Mouse (Mus musculus) kidney, embryonic 14.5 days (tissue): ENCODE data around the gene Grb2. TPM values are rescaled to one million over a fixed set of nuclear protein-coding genes. Genes with fewer than 3 reads are reported as not detected.
A peak's percentile ranks its signal among the peaks of the same experiment; 100 is the strongest.

Experiments
- ATAC-seq: fragments of 200-750 bp; cut with Nextera tagmentation; 2 replicates; pipeline ENCODE4 v1.8.0; 2017; ENCODE audit warnings: moderate number of reproducible peaks, mild to moderate bottlenecking, moderate TSS enrichment, moderate library complexity; ENCODE audit not compliant: low FRiP score, low TSS enrichment
- H3K27ac ChIP-seq: fragments of 300-500 bp; sonication (generic); 2 replicates; pipeline ENCODE4 v1.5.1; 2014; ENCODE audit warnings: low read depth, mild to moderate bottlenecking, low read length, moderate library complexity, mixed read lengths
- H3K27me3 ChIP-seq: fragments of 300-500 bp; sonication (generic); 2 replicates; pipeline ENCODE4 v1.6.1; 2014; ENCODE audit warnings: mild to moderate bottlenecking, low read length; ENCODE audit not compliant: control insufficient read depth, insufficient read depth
- H3K36me3 ChIP-seq: fragments of 300-500 bp; sonication (generic); 2 replicates; pipeline ENCODE4 v1.6.1; 2014; ENCODE audit warnings: low read length, mixed read lengths; ENCODE audit not compliant: control insufficient read depth, insufficient read depth
- H3K4me1 ChIP-seq: fragments of 300-500 bp; sonication (generic); 2 replicates; pipeline ENCODE4 v1.6.1; 2014; ENCODE audit warnings: low read length, mixed read lengths; ENCODE audit not compliant: control insufficient read depth, insufficient read depth
- H3K4me2 ChIP-seq: fragments of 300-500 bp; sonication (generic); replicated peaks from 2 replicates; pipeline ENCODE4 v1.6.1; 2014; ENCODE audit warnings: low read depth, mild to moderate bottlenecking, low read length
- H3K4me3 ChIP-seq: fragments of 300-500 bp; sonication (generic); 2 replicates; pipeline ENCODE4 v1.5.1; 2014; ENCODE audit warnings: mild to moderate bottlenecking, low read length
- H3K9ac ChIP-seq: fragments of 300-500 bp; sonication (generic); 2 replicates; pipeline ENCODE4 v1.6.1; 2014; ENCODE audit warnings: low read depth, mild to moderate bottlenecking, low read length, moderate library complexity
- H3K9me3 ChIP-seq: fragments of 300-500 bp; sonication (generic); 2 replicates; pipeline ENCODE4 v1.6.1; 2016; ENCODE audit warnings: low read length; ENCODE audit not compliant: control insufficient read depth
- WGBS: fragments of 180-500 bp; shearing (Covaris S2); extraction: QIAGEN DNeasy Blood & Tissue Kit; methylation state at CpG from one replicate; pipeline ENCODE4 v1.1.7; 2014; 5-methylcytosine and 5-hydroxymethylcytosine counted together
- polyA plus RNA-seq: library from polyadenylated mRNA; unstranded; fragments of >200 nt; fragmentation: Nextera tagmentation; extraction: Ambion mirVana; gene quantifications from 2 replicates; pipeline ENCODE4 v1.2.1, GENCODE M21; 2014

The Grb2 gene
- polyA plus RNA-seq, 1 experiment from 2014 or later, result 47.7 TPM

- Histone ChIP-seq H3K27ac (no peak overlapping the region), H3K4me1 (peaks cover 8% of the 10 kb centered on the region), H3K36me3 (peaks cover 17% of the 10 kb centered on the region), H3K9ac (peak overlapping the region; percentile 74), H3K27me3 (no peaks in the 10 kb centered on the region), H3K4me2 (peak overlapping the region; percentile 93), H3K4me3 (peak overlapping the region; percentile 83), H3K9me3 (no peaks in the 10 kb centered on the region)
- WGBS, result 43% methylated on average over 11 of the region's 11 CpGs
- no peak for ATAC-seq
Observed at GRCm38 (mm10) chr11:115626824-115627616, 81.4 kb downstream of the Grb2 start.

DNA sequence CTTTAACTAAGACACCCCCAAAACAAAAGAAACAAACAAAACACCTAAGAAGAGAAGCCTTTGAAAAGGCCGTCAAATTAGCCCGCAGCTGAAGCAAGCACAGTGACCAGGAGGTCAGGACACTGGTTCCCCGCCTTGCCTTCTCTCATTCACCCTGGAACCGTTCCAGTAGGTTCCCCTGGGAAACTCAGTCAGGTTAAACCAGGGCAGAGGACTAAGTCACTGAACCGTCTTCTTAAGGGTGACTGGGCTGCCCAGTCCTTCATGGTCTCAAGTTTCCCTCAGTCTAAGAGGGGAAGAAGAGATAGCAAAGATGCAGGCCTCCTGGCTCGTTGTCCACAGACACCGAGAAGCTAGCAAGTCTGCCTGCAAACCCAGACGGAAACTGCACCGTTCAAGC lies 82.5 kb downstream of the Grb2 start:
- 0 out of 2 replicates have a peak overlapping the region, but pooled peaks have one; percentile 8 for H3K4me2 ChIP-seq
- peaks cover 8% of the 10 kb centered on the region for H3K4me1 ChIP-seq
- H3K27me3 ChIP-seq, result no peaks in the 10 kb centered on the region
- H3K4me3 ChIP-seq, result no peak overlapping the region
- peak overlapping the region; percentile 42; the same call in 1 of the 2 replicates for H3K27ac ChIP-seq
- no peaks in the 10 kb centered on the region for H3K9me3 ChIP-seq
- ATAC-seq, result no peak
- WGBS, result 44% methylated on average over 9 of the region's 9 CpGs
- no peak overlapping the region; the same call in 1 of the 2 replicates for H3K9ac ChIP-seq
- peaks cover 25% of the 10 kb centered on the region for H3K36me3 ChIP-seq

DNA sequence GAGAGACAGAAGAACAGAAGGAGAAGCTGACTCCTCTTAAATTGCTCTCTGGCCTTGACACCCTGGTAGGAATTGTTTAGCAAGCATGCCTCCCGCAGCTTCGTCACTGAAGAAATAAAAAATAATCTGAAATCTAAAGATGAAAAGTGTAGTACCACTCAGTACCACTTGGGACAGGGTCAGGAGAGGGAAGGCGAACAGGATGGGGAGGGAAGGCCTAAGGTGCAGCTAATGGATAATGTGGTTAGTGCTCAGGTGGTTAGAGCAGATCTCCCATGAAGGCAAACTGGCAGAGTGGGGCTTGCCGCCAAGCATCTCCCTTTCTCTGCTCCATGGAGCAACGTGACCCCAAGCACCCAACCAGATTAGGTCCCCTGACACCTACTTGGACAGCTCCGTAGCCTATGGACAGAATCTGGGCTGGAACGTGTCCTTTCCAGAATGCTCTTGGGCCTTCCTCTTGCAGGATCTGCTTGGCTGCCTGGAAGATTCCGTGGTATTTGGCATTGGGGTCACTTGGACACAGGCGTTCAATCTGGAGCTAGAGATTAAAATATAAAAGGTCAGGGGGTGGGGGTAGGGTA lies 84.8 kb downstream of the Grb2 start:
- Histone ChIP-seq H3K4me3 (no peak overlapping the region), H3K4me1 (peaks cover 8% of the 10 kb centered on the region), H3K27me3 (no peaks in the 10 kb centered on the region), H3K4me2 (no peak overlapping the region), H3K27ac (no peak overlapping the region), H3K9me3 (no peaks in the 10 kb centered on the region), H3K36me3 (peaks cover 35% of the 10 kb centered on the region), H3K9ac (no peak overlapping the region)
- no peak for ATAC-seq
- 77% methylated on average over 9 of the region's 9 CpGs for WGBS

DNA sequence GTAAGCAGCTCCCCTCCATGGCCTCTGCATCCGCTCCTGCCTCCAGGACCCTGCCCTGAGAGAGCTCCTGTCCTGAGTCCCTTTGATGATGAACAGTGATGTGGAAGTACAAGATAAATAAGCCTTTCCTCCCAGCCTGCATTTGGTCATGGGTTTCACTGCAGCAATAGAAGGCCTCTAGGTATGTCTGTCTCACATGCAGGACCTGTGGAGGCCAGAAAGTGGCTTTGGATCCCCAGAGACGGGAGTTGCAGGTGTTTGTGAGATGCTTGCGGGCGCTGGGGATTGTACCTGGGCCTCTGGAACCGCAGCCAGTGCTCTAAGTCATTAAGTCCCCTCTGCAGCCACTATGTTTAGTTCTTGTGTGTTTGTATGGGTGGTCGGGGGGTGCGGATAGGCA lies 88.4 kb downstream of the Grb2 start:
- no peaks in the 10 kb centered on the region for H3K27me3 ChIP-seq
- WGBS, result 97% methylated on average over 7 of the region's 7 CpGs
- no peak overlapping the region for H3K9ac ChIP-seq
- no peak overlapping the region for H3K27ac ChIP-seq
- H3K4me2 ChIP-seq, result no peak overlapping the region
- no peak overlapping the region for H3K4me3 ChIP-seq
- H3K9me3 ChIP-seq, result no peaks in the 10 kb centered on the region
- ATAC-seq, result no peak
- H3K4me1 ChIP-seq, result peaks cover 5% of the 10 kb centered on the region; the same call in 1 of the 2 replicates
- peaks cover 45% of the 10 kb centered on the region for H3K36me3 ChIP-seq

- WGBS, result 88% methylated on average over 16 of the region's 16 CpGs
- Histone ChIP-seq H3K9me3 (no peaks in the 10 kb centered on the region), H3K27ac (no peak overlapping the region), H3K4me3 (no peak overlapping the region), H3K36me3 (peaks cover 47% of the 10 kb centered on the region), H3K27me3 (no peaks in the 10 kb centered on the region), H3K9ac (no peak overlapping the region), H3K4me1 (peaks cover 11% of the 10 kb centered on the region; the same call in 1 of the 2 replicates), H3K4me2 (no peak overlapping the region)
- no peak for ATAC-seq
Observed at GRCm38 (mm10) chr11:115618732-115619516, 89.5 kb downstream of the Grb2 start.

- WGBS, result 88% methylated on average over 2 of the region's 2 CpGs
- ATAC-seq, result no peak
- Histone ChIP-seq H3K9ac (no peak overlapping the region), H3K4me2 (no peak overlapping the region), H3K27ac (no peak overlapping the region), H3K27me3 (no peaks in the 10 kb centered on the region), H3K9me3 (no peaks in the 10 kb centered on the region), H3K4me3 (no peak overlapping the region), H3K4me1 (peaks cover 19% of the 10 kb centered on the region), H3K36me3 (peaks cover 40% of the 10 kb centered on the region)
Observed at GRCm38 (mm10) chr11:115618001-115618400, 90.4 kb downstream of the Grb2 start.

GRCm38 (mm10) chr11:115616893-115617292 lies 91.5 kb downstream of the Grb2 start:
- Histone ChIP-seq H3K9ac (no peak overlapping the region), H3K4me2 (no peak overlapping the region), H3K27ac (no peak overlapping the region), H3K4me3 (no peak overlapping the region), H3K36me3 (peaks cover 30% of the 10 kb centered on the region), H3K4me1 (peaks cover 19% of the 10 kb centered on the region), H3K9me3 (no peaks in the 10 kb centered on the region), H3K27me3 (no peaks in the 10 kb centered on the region)
- 79% methylated on average over 6 of the region's 6 CpGs for WGBS
- no peak for ATAC-seq

GRCm38 (mm10) chr11:115616371-115616770 lies 92.0 kb downstream of the Grb2 start:
- no peaks in the 10 kb centered on the region for H3K9me3 ChIP-seq
- H3K9ac ChIP-seq, result no peak overlapping the region
- H3K27ac ChIP-seq, result no peak overlapping the region
- no peak overlapping the region for H3K4me3 ChIP-seq
- 96% methylated on average over 7 of the region's 7 CpGs for WGBS
- no peak for ATAC-seq
- H3K27me3 ChIP-seq, result no peaks in the 10 kb centered on the region
- H3K4me1 ChIP-seq, result peaks cover 23% of the 10 kb centered on the region
- H3K36me3 ChIP-seq, result peaks cover 27% of the 10 kb centered on the region
- no peak overlapping the region for H3K4me2 ChIP-seq
